ENCODE assay signal across 8 mouse cellular contexts in the genomic region with DNA sequence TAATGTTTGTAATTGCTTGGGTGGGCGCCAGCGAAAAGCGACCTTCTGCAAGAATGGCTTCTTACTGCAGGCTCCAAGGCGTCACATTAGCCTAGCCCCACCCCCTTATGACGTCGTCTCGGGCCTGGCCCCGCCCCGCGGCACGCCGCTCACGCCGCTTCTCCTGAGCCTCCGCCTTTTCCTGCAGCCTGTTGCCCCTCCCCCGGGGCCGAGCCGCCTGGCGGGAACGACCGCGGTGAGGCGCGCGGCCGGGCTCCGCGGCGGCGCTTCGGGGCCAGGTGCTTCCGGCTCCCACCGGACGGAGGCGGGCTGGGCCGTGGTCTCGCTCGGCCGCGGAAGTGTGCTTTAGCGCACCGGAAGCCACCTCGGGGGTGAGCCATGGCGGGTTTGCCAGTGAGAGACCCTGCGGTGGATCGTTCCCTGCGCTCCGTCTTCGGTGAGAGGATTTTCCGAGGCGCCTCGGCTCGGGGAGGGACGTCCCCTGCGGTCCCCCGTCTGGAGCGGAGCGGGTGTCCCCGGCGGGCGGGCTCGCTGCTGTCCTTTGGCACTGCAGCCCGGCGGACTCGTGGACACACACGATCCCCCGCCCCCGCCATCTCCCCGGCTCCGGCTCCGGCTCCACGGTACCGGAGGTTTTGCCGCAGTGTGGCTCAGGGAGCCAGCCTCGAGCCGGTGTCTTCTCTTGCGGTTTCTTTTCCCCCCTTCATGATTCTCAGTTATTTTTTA. TPM values are rescaled to one million over a fixed set of nuclear protein-coding genes. Genes with fewer than 3 reads are reported as not detected.
DNase-seq lines count a peak whose midpoint lies in the region; ATAC-seq lines count a peak whose summit lies in the region.

TSS of gene Cstf2 (plus strand) at position 201 of the 726 bp plus-strand sequence.

- peak within 1 kb of the TSS; percentile 66 for H3K4me2 ChIP-seq in heart, embryonic 14.5 days (ENCODE audit: low read length)
- H3K4me2 ChIP-seq in liver, embryonic 13.5 days: peak within 1 kb of the TSS; percentile 67
- H3K4me2 ChIP-seq in stomach, embryonic 16.5 days (ENCODE audit: low read depth, low read length): peak within 1 kb of the TSS; percentile 45

- peak within 1 kb of the TSS; percentile 90 for H3K27ac ChIP-seq in brown adipose tissue, adult 24 weeks (replicated peaks; ENCODE audit: low read depth, low read length)
- peak within 1 kb of the TSS; percentile 85 to 91 for H3K27ac ChIP-seq in heart, embryonic 14.5 days (replicated peaks in 1 of 2; ENCODE audit: control insufficient read depth in 1 of 2, insufficient read depth in 1 of 2, low read depth in 2 of 2, low read length in 2 of 2)
- peak within 1 kb of the TSS; percentile 80 for H3K27ac ChIP-seq in liver, embryonic 13.5 days
- H3K27ac ChIP-seq in stomach, embryonic 16.5 days (ENCODE audit: low read length): peak within 1 kb of the TSS; percentile 87

- H3K9me3 ChIP-seq in heart, embryonic 14.5 days (ENCODE audit: control insufficient read depth, low read length): no peaks in the 10 kb centered on the region
- H3K9me3 ChIP-seq in liver, embryonic 13.5 days (replicated peaks): no peaks in the 10 kb centered on the region
- H3K9me3 ChIP-seq in stomach, embryonic 16.5 days (replicated peaks; ENCODE audit: control insufficient read depth, low read length): no peaks in the 10 kb centered on the region

- peaks cover 23% of the 10 kb centered on the region for H3K36me3 ChIP-seq in heart, embryonic 14.5 days (ENCODE audit: control insufficient read depth, insufficient read depth, low read length)
- peaks cover 26% of the 10 kb centered on the region for H3K36me3 ChIP-seq in liver, embryonic 13.5 days
- 0 out of 2 replicates have a peak, but pooled peaks cover 1% of the 10 kb centered on the region for H3K36me3 ChIP-seq in stomach, embryonic 16.5 days (ENCODE audit: control insufficient read depth, insufficient read depth, low read length)

- 21% methylated on average over 75 of the region's 77 CpGs for WGBS in heart, embryonic 14.5 days
- WGBS in liver, embryonic 13.5 days (ENCODE audit: insufficient replicate concordance): 17% methylated on average over 73 of the region's 77 CpGs
- 18% methylated on average over 77 of the region's 77 CpGs for WGBS in stomach, embryonic 16.5 days

- H3K9ac ChIP-seq in heart, embryonic 14.5 days (ENCODE audit: low read length): peak within 1 kb of the TSS; percentile 79
- peak within 1 kb of the TSS; percentile 79 for H3K9ac ChIP-seq in liver, embryonic 13.5 days
- H3K9ac ChIP-seq in stomach, embryonic 16.5 days (ENCODE audit: low read length): peak within 1 kb of the TSS; percentile 76

- H3K4me1 ChIP-seq in brown adipose tissue, adult 24 weeks (ENCODE audit: control insufficient read depth, insufficient read depth, insufficient read length, low read length): no peaks in the 10 kb centered on the region
- H3K4me1 ChIP-seq in heart, embryonic 14.5 days (ENCODE audit: control insufficient read depth in 2 of 2, insufficient read depth in 2 of 2, low read length in 2 of 2): no peaks in the 10 kb centered on the region
- peaks cover 8% of the 10 kb centered on the region for H3K4me1 ChIP-seq in liver, embryonic 13.5 days (replicated peaks)
- no peaks in the 10 kb centered on the region for H3K4me1 ChIP-seq in stomach, embryonic 16.5 days (ENCODE audit: control insufficient read depth, insufficient read depth, low read length)

- no peaks in the 10 kb centered on the region for H3K27me3 ChIP-seq in heart, embryonic 14.5 days (ENCODE audit: control insufficient read depth, insufficient read depth, low read length)
- H3K27me3 ChIP-seq in liver, embryonic 13.5 days: no peaks in the 10 kb centered on the region
- H3K27me3 ChIP-seq in stomach, embryonic 16.5 days (ENCODE audit: control insufficient read depth, insufficient read depth, low read length): no peaks in the 10 kb centered on the region

- DNase-seq in CD4-positive, CD25-positive, alpha-beta regulatory T cell, adult 2 months (ENCODE audit: low read depth, low spot score): peak; percentile 95
- DNase-seq in fibroblast of lung, adult 2 months (ENCODE audit: low read depth): peak; percentile 85
- peak; percentile 96 for DNase-seq in kidney, postnatal 14 days
- DNase-seq in liver, embryonic 13.5 days: peak; percentile 90
- DNase-seq in neural tube, embryonic 10.5 days (ENCODE audit: extremely low spot score, low spot score): peak; percentile 82

- ATAC-seq in heart, embryonic 14.5 days (ENCODE audit: insufficient number of reproducible peaks, insufficient read depth, low FRiP score, low read depth): peak; percentile 98
- ATAC-seq in liver, embryonic 13.5 days (ENCODE audit: low read depth): peak; percentile 97
- peak; percentile 99 for ATAC-seq in stomach, embryonic 16.5 days (ENCODE audit: insufficient read depth, low FRiP score)

- H3K4me3 ChIP-seq in brown adipose tissue, adult 24 weeks (ENCODE audit: insufficient read depth, low read depth, low read length): peak within 1 kb of the TSS; percentile 95
- peak within 1 kb of the TSS; percentile 62 to 92 for H3K4me3 ChIP-seq in heart, embryonic 14.5 days (ENCODE audit: control insufficient read depth in 1 of 2, insufficient read depth in 1 of 2, low read depth in 1 of 2, low read length in 2 of 2)
- H3K4me3 ChIP-seq in liver, embryonic 13.5 days (replicated peaks): peak within 1 kb of the TSS; percentile 70
- peak within 1 kb of the TSS; percentile 64 for H3K4me3 ChIP-seq in stomach, embryonic 16.5 days (replicated peaks; ENCODE audit: low read length)

RNA-seq across cellular contexts. Expression of gene Cstf2, which starts in this region (rescaled TPM):
- 10.3 and 17.1 TPM in 2 replicates for polyA plus RNA-seq in brown adipose tissue, adult 24 weeks (2012; ENCODE audit: insufficient read depth, insufficient read length, missing spikeins)
- 27.4 and 29.4 TPM in 2 replicates for polyA plus RNA-seq in heart, embryonic 14.5 days (2014; fragmentation: Nextera tagmentation; extraction: Ambion mirVana)
- polyA plus RNA-seq in liver, embryonic 13.5 days (2015; fragmentation: Nextera tagmentation; extraction: Ambion mirVana): 25.3 and 32.1 TPM in 2 replicates
- polyA plus RNA-seq in stomach, embryonic 16.5 days (2015; fragmentation: Nextera tagmentation; extraction: Ambion mirVana): 35.7 and 36.5 TPM in 2 replicates

Comparison
In these comparisons a context has a peak if more than half of its experiments do, and no peak if none do; other contexts are left out.
1. Peak in every context shown above with its lines: DNase-seq, ATAC-seq, H3K4me3 ChIP-seq and H3K27ac ChIP-seq.